Mouse (Mus musculus) erythroblast, embryonic 14.5 days (primary cell): ENCODE results near the gene Ttll3.

ENCODE experiments used
- GATA1 ChIP-seq: IDR thresholded peaks from 2 replicates; pipeline ENCODE4 v1.6.1; 2012; ENCODE audit warnings: low read length, inconsistent platforms, mixed read lengths
- TAL1 ChIP-seq: IDR thresholded peaks from 3 replicates; pipeline ENCODE4 v1.6.1; 2012; ENCODE audit warnings: low read length, inconsistent platforms, mixed read lengths

- TF ChIP-seq GATA1 (no peak), TAL1 (no peak)
Measured at GRCm38 (mm10) chr6:113423000-113423399, 33.9 kb downstream of the Ttll3 start.
